Mouse (Mus musculus) stomach, postnatal 0 days (tissue): ENCODE data around the gene Pdzrn3.

Source experiments
- CTCF ChIP-seq: IDR thresholded peaks from 2 replicates; pipeline ENCODE4 v1.5.1; 2016; ENCODE audit warnings: antibody characterized with exemption, low read depth, mild to moderate bottlenecking, moderate library complexity
- EP300 ChIP-seq: optimal IDR thresholded peaks from 2 replicates; pipeline ENCODE3; 2016; ENCODE audit warnings: antibody characterized with exemption

DNA sequence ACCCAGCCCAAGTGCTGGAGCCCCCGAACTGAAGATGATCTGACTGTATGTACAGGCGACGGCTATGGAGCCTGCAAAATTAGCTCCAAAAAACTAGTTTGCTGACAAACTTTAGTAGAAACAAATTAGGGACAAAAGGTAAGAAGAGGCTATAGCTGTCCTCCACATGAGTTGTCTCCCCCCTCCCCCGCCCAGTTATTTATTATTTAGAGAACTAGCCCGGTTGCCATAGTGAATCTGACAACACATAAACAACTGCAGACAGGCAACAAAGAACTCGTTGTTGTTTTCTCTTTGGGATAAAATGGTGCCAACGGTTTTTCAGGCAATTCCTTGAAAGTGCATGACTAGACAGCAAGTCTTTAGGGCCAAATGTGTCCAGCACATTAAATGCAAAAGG is 7.3 kb upstream of the Pdzrn3 start:
- TF ChIP-seq CTCF: no peak
- no peak for TF ChIP-seq EP300
